Mouse (Mus musculus): ENCODE data around the gene Fap.

Gene Fap

DNA sequence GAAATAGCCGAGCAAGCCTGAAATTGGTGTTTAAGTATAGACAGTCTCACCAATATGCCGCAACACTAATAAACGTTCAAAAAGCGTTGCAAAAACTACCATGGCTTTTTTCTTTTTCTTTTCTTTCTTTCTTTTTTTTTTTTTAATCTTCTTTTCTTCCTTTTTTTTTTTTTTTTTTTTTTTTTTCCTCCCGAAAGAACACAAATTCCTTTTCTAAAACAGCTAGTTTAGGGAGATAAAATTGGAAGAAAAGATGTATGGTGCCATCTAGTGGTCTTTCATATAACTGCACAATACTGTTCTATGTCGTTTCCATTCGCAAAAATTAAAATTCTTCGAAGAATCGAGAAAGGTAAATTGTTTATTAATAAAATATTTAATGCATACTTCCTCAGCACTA lies 115.8 kb downstream of the Fap start:
- no peak for DNase-seq

DNA sequence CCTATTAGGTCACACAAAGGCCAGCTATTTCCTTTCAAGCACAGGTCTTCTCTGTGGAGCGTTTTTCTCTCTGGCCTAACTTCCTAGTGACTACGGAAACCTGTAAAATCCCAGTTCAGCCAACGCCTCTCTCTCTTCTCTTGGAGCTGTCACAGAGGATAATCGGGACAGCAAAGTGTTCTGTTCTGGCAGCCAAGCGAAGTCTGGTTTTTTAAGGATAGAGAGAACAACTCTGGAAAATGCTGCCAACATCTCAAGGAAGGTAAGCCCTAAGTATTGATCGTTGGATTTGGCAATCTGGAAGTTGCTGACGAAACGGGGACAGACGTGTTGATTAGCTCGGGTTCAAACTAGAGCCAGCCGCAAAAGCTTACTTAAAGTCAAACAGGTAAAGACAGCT lies 118.9 kb downstream of the Fap start:
- DNase-seq: peak; percentile 43

DNA sequence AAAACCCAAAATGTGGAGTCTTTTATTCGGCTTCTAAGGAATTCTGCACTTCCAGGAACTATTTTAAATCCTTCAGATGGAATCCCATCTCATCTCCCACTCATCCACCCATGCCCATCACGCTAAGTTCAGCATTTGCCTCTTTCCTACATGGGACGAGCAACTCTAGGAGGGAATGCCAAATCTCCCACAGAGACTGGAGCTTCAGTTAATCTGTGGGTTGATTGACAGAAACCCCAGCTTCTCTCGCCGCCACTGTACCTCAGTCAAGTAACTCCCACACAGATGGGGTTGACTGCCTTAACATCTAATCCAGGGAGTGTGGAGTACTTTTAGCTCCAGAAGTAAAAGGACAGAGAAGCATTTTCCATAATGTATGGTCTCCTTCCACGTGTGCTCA lies 119.8 kb downstream of the Fap start:
- DNase-seq: no peak

Measured in heart, adult 11 months (tissue).